Mouse (Mus musculus) c-Kit-negative CD71-positive TER-119-positive erythroid progenitor cells, embryonic 14.5 days (primary cell): ENCODE measurements around the gene Gm28729.
"Not testable (repeated sequence)": the region's sequence is repeated elsewhere in the genome, so short reads cannot be mapped to it uniquely, and the experiment has no call there.

ENCODE experiments used
- DNase-seq: peaks from one replicate; pipeline ENCODE4 v3.0.0-alpha.2; 2013; ENCODE audit warnings: low read depth, low spot score

Gm28729 gene

GRCm38 (mm10) chr9:96524972-96525506, at the start of gene Gm28729:
Gene Gm28729 (minus strand): TSS chr9:96525264.
- no peak for DNase-seq

- DNase-seq, result no peak
Observed at GRCm38 (mm10) chr9:96573252-96573651, 48.2 kb upstream of the Gm28729 start.

- no peak for DNase-seq
Observed at GRCm38 (mm10) chr9:96572754-96573153, 47.7 kb upstream of the Gm28729 start.

GRCm38 (mm10) chr9:96566470-96566996, 41.5 kb upstream of the Gm28729 start:
- no peak for DNase-seq

- DNase-seq, result no peak
Observed at GRCm38 (mm10) chr9:96563501-96563900, 38.4 kb upstream of the Gm28729 start.

GRCm38 (mm10) chr9:96559148-96559547, 34.1 kb upstream of the Gm28729 start:
- no peak for DNase-seq

GRCm38 (mm10) chr9:96558594-96558993, 33.5 kb upstream of the Gm28729 start:
- no peak for DNase-seq

GRCm38 (mm10) chr9:96554095-96554494, 29.0 kb upstream of the Gm28729 start:
- no peak for DNase-seq

- DNase-seq, result no peak
Observed at GRCm38 (mm10) chr9:96545410-96545809, 20.3 kb upstream of the Gm28729 start.

GRCm38 (mm10) chr9:96543643-96544640, 18.9 kb upstream of the Gm28729 start:
- DNase-seq, result peak; percentile 50

GRCm38 (mm10) chr9:96538916-96539315, 13.9 kb upstream of the Gm28729 start:
- DNase-seq, result no peak

GRCm38 (mm10) chr9:96537615-96537919, 12.5 kb upstream of the Gm28729 start:
- DNase-seq, result no peak

GRCm38 (mm10) chr9:96536895-96537614, 12.0 kb upstream of the Gm28729 start:
- no peak for DNase-seq

- not testable (repeated sequence) for DNase-seq
Observed at GRCm38 (mm10) chr9:96536093-96536492, 11.0 kb upstream of the Gm28729 start.

- DNase-seq, result no peak
Observed at GRCm38 (mm10) chr9:96535431-96535830, 10.4 kb upstream of the Gm28729 start.

- DNase-seq, result no peak
Observed at GRCm38 (mm10) chr9:96534256-96534655, 9.2 kb upstream of the Gm28729 start.

- DNase-seq, result no peak
Observed at GRCm38 (mm10) chr9:96533476-96533875, 8.4 kb upstream of the Gm28729 start.

- DNase-seq, result no peak
Observed at GRCm38 (mm10) chr9:96532531-96532930, 7.5 kb upstream of the Gm28729 start.

- DNase-seq, result no peak
Observed at GRCm38 (mm10) chr9:96530674-96531081, 5.6 kb upstream of the Gm28729 start.

GRCm38 (mm10) chr9:96529961-96530673, 5.1 kb upstream of the Gm28729 start:
- DNase-seq, result no peak

GRCm38 (mm10) chr9:96526011-96526410, 947 bp upstream of the Gm28729 start:
- no peak for DNase-seq
